21 mouse cellular contexts compared by ENCODE assay signal in the genomic region with DNA sequence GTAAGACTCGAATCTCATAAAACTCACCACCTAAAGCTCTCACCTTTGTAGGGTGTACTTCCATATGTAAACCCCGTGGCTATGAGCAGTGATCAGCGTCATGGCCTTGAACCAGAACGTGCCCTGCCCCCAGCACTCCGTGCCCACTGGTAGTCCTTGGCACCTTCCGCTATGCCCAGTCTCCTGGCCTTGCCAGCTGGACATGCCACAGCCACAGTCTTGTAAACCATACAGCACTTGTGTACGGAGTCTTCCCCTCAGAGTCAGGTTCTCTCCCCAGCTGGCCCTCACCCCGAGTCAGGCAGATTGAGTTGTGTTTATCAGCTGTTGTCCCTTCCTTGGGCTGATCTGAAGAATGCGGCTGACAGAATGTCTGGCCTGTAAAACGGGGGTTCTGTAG. TPM values are rescaled to one million over a fixed set of nuclear protein-coding genes. Genes with fewer than 3 reads are reported as not detected.
DNase-seq lines count a peak whose midpoint lies in the region; ATAC-seq lines count a peak whose summit lies in the region.
"Had no signal": no experiment of that assay in that cellular context is flagged by ENCODE, and none has a peak within 500 bp of the region (broad histone marks: within the 10 kb centered on the region; RNA-seq: fewer than 3 reads in every experiment).

No protein-coding gene starts in this region.

- DNase-seq in adrenal gland, adult 2 months = peak; percentile 26
- no peak for DNase-seq in adrenal gland, postnatal 14 days
- peak; percentile 11 for DNase-seq in gastrocnemius, adult 18-20 months (ENCODE audit: low spot score)
- DNase-seq in gastrocnemius, postnatal 25 days = no peak
- no peak for DNase-seq in neural tube, embryonic 10.5 days (ENCODE audit: extremely low spot score, low spot score)
- DNase-seq: adrenal gland, postnatal 36 days; cerebellum, adult 11-12 months; cerebellum, adult 9-11 months; embryo, embryonic 11 days; heart, adult 18-20 months; heart, postnatal 10 days; heart, postnatal 4 days; kidney, adult 18-20 months had no signal

- peaks cover 84% of the 10 kb centered on the region for H3K4me1 ChIP-seq in megakaryocyte, embryonic 14.5 days
- H3K4me1 ChIP-seq: embryonic facial prominence, embryonic 12.5 days; forebrain, embryonic 10.5 days; intestine, embryonic 15.5 days had no signal

- no peak for ATAC-seq in megakaryocyte, adult 5-6 weeks (ENCODE audit: poor library complexity, severe bottlenecking)
- ATAC-seq: forebrain, embryonic 14.5 days; intestine, embryonic 15.5 days had no signal

- H3K36me3 ChIP-seq in megakaryocyte, embryonic 14.5 days (replicated peaks; ENCODE audit: low read length) = no peaks in the 10 kb centered on the region
- H3K36me3 ChIP-seq: embryonic facial prominence, embryonic 12.5 days; forebrain, embryonic 10.5 days; heart, embryonic 10.5 days; intestine, embryonic 15.5 days had no signal

- peak overlapping the region; percentile 62 for H3K4me3 ChIP-seq in megakaryocyte, embryonic 14.5 days (replicated peaks)
- H3K4me3 ChIP-seq: embryonic facial prominence, embryonic 12.5 days; erythroblast, embryonic 14.5 days; forebrain, embryonic 10.5 days; heart, embryonic 10.5 days; intestine, embryonic 15.5 days had no signal

- H3K27me3 ChIP-seq in megakaryocyte, embryonic 14.5 days (replicated peaks) = peaks cover 7% of the 10 kb centered on the region
- H3K27me3 ChIP-seq: embryonic facial prominence, embryonic 12.5 days; intestine, embryonic 15.5 days had no signal

- no peaks in the 10 kb centered on the region for H3K9me3 ChIP-seq in megakaryocyte, embryonic 14.5 days
- H3K9me3 ChIP-seq: embryonic facial prominence, embryonic 12.5 days; forebrain, embryonic 10.5 days; heart, embryonic 10.5 days; intestine, embryonic 15.5 days had no signal

RNA-seq across cellular contexts. Expression of a gene that starts 12.2 kb away (rescaled TPM):
- 10 to 100 TPM in 1 of 2 experiments, 1 to 10 TPM in 1; 8.4 to 12.5 TPM for total RNA-seq in adrenal gland, adult 2 months (2021)
- 11.2 and 13.1 TPM in 2 replicates for polyA plus RNA-seq in adrenal gland, adult 2 months (2012; rRNA removed)
- 16.4 and 69.4 TPM in 2 replicates for total RNA-seq in adrenal gland, postnatal 14 days (2021)
- 1 to 10 TPM; 2.7 to 4.6 TPM for total RNA-seq in gastrocnemius, adult 18-20 months (2021)
- total RNA-seq in gastrocnemius, postnatal 25 days (2021) = 1 to 10 TPM; 2.6 to 3.7 TPM
- polyA plus RNA-seq in megakaryocyte, embryonic 14.5 days (2012; ENCODE audit: insufficient read depth, low replicate concordance) = 28.0 and 36.3 TPM in 2 replicates
- total RNA-seq in megakaryocyte, adult 5-6 weeks (2015) = 0.98 and 3.2 TPM in 2 replicates
- total RNA-seq in megakaryocyte, adult 5-6 weeks (2017) = 0.92 and 2.2 TPM in 2 replicates

RNA-seq across cellular contexts. Expression of a gene that starts 46.4 kb away (rescaled TPM):
- 10 to 100 TPM; 41.4 to 46.7 TPM for total RNA-seq in adrenal gland, adult 2 months (2021)
- 72.1 and 82.5 TPM in 2 replicates for polyA plus RNA-seq in adrenal gland, adult 2 months (2012; rRNA removed)
- total RNA-seq in adrenal gland, postnatal 14 days (2021) = 38.8 and 48.3 TPM in 2 replicates
- 10 to 100 TPM; 16.6 to 17.3 TPM for total RNA-seq in gastrocnemius, adult 18-20 months (2021)
- 10 to 100 TPM; 17.3 to 21.6 TPM for total RNA-seq in gastrocnemius, postnatal 25 days (2021)
- polyA plus RNA-seq in megakaryocyte, embryonic 14.5 days (2012; ENCODE audit: insufficient read depth, low replicate concordance) = 46.9 and 62.9 TPM in 2 replicates
- 13.9 and 14.2 TPM in 2 replicates for total RNA-seq in megakaryocyte, adult 5-6 weeks (2015)
- 7.8 TPM in 2 replicates for total RNA-seq in megakaryocyte, adult 5-6 weeks (2017)

Comparison
In these comparisons a context has a peak if more than half of its experiments do, and no peak if none do; other contexts are left out.
1. DNase-seq: peak in adrenal gland, adult 2 months (single experiment) and gastrocnemius, adult 18-20 months (single experiment); none in adrenal gland, postnatal 14 days (single experiment), gastrocnemius, postnatal 25 days (single experiment) and neural tube, embryonic 10.5 days (single experiment).